Mouse (Mus musculus): ENCODE results near the gene C1rl. TPM values are rescaled to one million over a fixed set of nuclear protein-coding genes. Genes with fewer than 3 reads are reported as not detected.

C1rl gene
- polyA plus RNA-seq, 1 experiment from 2014 or later = 0.23 TPM

Other genes with a start within 250 kb of the C1rl start
- 0.03 TPM in 1 of 2 replicates, not detected in the other for gene Cd163, start 188.5 kb upstream of the C1rl start, polyA plus RNA-seq (2014; fragmentation: Nextera tagmentation; extraction: Ambion mirVana)
- gene Pex5, start 78.0 kb upstream of the C1rl start, polyA plus RNA-seq (2014; fragmentation: Nextera tagmentation; extraction: Ambion mirVana) = 36.4 and 39.6 TPM in 2 replicates
- gene Clstn3, start 28.3 kb upstream of the C1rl start, polyA plus RNA-seq (2014; fragmentation: Nextera tagmentation; extraction: Ambion mirVana) = 10.3 and 10.5 TPM in 2 replicates
- 0.14 TPM in 1 of 2 replicates, not detected in the other for gene C1ra, start 19.3 kb downstream of the C1rl start, polyA plus RNA-seq (2014; fragmentation: Nextera tagmentation; extraction: Ambion mirVana)
- gene C1s1, start 49.2 kb downstream of the C1rl start, polyA plus RNA-seq (2014; fragmentation: Nextera tagmentation; extraction: Ambion mirVana) = 0.25 and 0.44 TPM in 2 replicates
- gene C1rb, start 77.2 kb downstream of the C1rl start, polyA plus RNA-seq (2014; fragmentation: Nextera tagmentation; extraction: Ambion mirVana) = not detected in 2 replicates
- gene C1s2, start 143.0 kb downstream of the C1rl start, polyA plus RNA-seq (2014; fragmentation: Nextera tagmentation; extraction: Ambion mirVana) = not detected in 2 replicates
- gene Lpcat3, start 169.9 kb downstream of the C1rl start, polyA plus RNA-seq (2014; fragmentation: Nextera tagmentation; extraction: Ambion mirVana) = 30.9 and 32.3 TPM in 2 replicates
- 215 and 219 TPM in 2 replicates for gene Emg1, start 219.1 kb downstream of the C1rl start, polyA plus RNA-seq (2014; fragmentation: Nextera tagmentation; extraction: Ambion mirVana)
- gene Phb2, start 219.2 kb downstream of the C1rl start, polyA plus RNA-seq (2014; fragmentation: Nextera tagmentation; extraction: Ambion mirVana) = 343 and 353 TPM in 2 replicates
- 5.1 and 6.3 TPM in 2 replicates for gene Ptpn6, start 245.6 kb downstream of the C1rl start, polyA plus RNA-seq (2014; fragmentation: Nextera tagmentation; extraction: Ambion mirVana)
- 532 and 550 TPM in 2 replicates for gene Grcc10, start 248.3 kb downstream of the C1rl start, polyA plus RNA-seq (2014; fragmentation: Nextera tagmentation; extraction: Ambion mirVana)